Mouse (Mus musculus) liver, embryonic 12.5 days (tissue): ENCODE data around the gene Ces4a. TPM values are rescaled to one million over a fixed set of nuclear protein-coding genes. Genes with fewer than 3 reads are reported as not detected.

ENCODE experiments used
- ATAC-seq: fragments of 200-750 bp; cut with Nextera tagmentation; 2 replicates; pipeline ENCODE4 v1.8.0; 2017; ENCODE audit warnings: moderate number of reproducible peaks, mild to moderate bottlenecking, moderate library complexity
- H3K27ac ChIP-seq: fragments of 300-500 bp; sonication (generic); 2 replicates; pipeline ENCODE4 v1.5.1; 2016; ENCODE audit warnings: mild to moderate bottlenecking
- H3K27me3 ChIP-seq: fragments of 300-500 bp; sonication (generic); replicated peaks from 2 replicates; pipeline ENCODE4 v1.6.1; 2016; ENCODE audit warnings: mild to moderate bottlenecking, moderate library complexity
- H3K36me3 ChIP-seq: fragments of 300-500 bp; sonication (generic); 2 replicates; pipeline ENCODE4 v1.6.1; 2016; ENCODE audit warnings: mild to moderate bottlenecking, moderate library complexity
- H3K4me1 ChIP-seq: fragments of 300-500 bp; sonication (generic); 2 replicates; pipeline ENCODE4 v1.6.1; 2016
- H3K4me2 ChIP-seq: fragments of 300-500 bp; sonication (generic); 2 replicates; pipeline ENCODE4 v1.6.1; 2016; ENCODE audit warnings: mild to moderate bottlenecking, moderate library complexity
- H3K4me3 ChIP-seq: fragments of 300-500 bp; sonication (generic); 2 replicates; pipeline ENCODE4 v1.5.1; 2016; ENCODE audit warnings: mild to moderate bottlenecking, moderate library complexity
- H3K9ac ChIP-seq: fragments of 300-500 bp; sonication (generic); 2 replicates; pipeline ENCODE4 v1.6.1; 2016; ENCODE audit warnings: mild to moderate bottlenecking, moderate library complexity
- H3K9me3 ChIP-seq: fragments of 300-500 bp; sonication (generic); replicated peaks from 2 replicates; pipeline ENCODE4 v1.6.1; 2016; ENCODE audit warnings: mild to moderate bottlenecking, moderate library complexity
- WGBS: fragments of 180-500 bp; shearing (Covaris S2); methylation state at CpG from one replicate; pipeline ENCODE4 v1.1.7; 2016; ENCODE audit not compliant: insufficient replicate concordance; 5-methylcytosine and 5-hydroxymethylcytosine counted together
- polyA plus RNA-seq: library from polyadenylated mRNA; unstranded; fragments of >200 nt; fragmentation: Nextera tagmentation; extraction: Ambion mirVana; gene quantifications from 2 replicates; pipeline ENCODE4 v1.2.1, GENCODE M21; 2016

Gene Ces4a
- polyA plus RNA-seq, 1 experiment from 2014 or later, result not detected

DNA sequence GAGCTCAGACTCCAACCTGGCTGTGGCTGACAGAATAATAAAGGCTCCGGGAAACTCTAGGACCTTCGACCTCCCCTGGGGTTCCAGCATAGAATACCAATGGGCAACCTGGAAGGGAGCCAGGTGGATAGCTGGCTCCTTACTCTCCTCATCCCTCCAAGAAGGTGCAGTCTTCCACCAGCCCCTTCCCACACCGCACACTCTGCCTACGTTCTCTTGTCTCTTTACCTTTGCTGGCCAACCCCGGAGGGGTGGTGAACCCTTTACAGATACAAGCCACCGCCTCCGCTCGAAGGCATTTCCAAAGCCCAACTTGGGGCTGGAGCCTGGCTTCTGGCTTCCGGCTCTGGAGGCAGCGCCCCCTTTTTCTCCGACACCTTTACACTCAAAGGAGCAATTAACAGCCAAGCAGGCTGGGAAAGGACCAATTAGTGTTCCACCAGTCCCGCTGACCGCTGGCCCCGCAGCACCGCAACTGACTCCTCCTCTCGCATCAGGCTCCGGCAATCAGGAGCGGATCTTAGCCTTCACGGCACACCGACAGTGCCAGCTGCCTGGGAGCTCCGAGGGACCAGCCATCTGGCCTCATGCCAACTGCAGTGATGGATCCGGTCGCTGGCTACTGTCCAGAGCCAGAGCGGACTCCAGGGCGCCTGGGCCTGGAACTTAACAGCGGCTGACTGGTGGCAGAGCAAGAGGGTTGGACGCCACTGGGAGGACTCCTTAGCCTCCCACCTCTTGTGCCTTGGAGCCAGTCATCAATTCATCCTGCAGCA, 21.2 kb downstream of the Ces4a start:
- Histone ChIP-seq H3K4me3 (peak overlapping the region; percentile 16), H3K27ac (no peak overlapping the region), H3K9me3 (no peaks in the 10 kb centered on the region), H3K36me3 (no peaks in the 10 kb centered on the region), H3K9ac (no peak overlapping the region), H3K4me1 (0 out of 2 replicates have a peak, but pooled peaks cover 5% of the 10 kb centered on the region), H3K27me3 (peaks cover 47% of the 10 kb centered on the region), H3K4me2 (peak overlapping the region; percentile 53)
- no peak for ATAC-seq
- WGBS, result 17% methylated on average over 27 of the region's 27 CpGs

DNA sequence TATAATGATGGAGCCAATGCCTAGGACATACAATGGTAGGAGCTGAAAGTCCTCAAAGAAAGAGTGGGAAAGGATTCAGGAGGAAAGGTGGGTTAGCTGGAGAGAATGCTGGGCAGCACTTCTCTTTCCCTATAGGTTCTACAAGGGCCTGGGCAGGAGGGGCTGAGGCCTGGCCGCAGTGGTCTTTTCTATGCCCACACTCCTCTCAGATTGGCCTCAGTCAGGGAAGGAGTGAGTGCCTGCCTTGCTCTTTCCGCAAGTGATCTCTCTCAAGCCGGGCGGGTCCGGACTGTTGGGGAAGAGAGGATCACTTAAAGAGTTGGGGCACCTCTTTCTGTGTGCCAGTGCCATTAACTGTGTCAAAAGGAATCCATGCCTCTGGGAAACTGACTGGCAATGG, 22.7 kb downstream of the Ces4a start:
- peaks cover 47% of the 10 kb centered on the region for H3K27me3 ChIP-seq
- no peak for ATAC-seq
- H3K9me3 ChIP-seq, result no peaks in the 10 kb centered on the region
- H3K4me3 ChIP-seq, result no peak overlapping the region
- H3K4me2 ChIP-seq, result no peak overlapping the region
- H3K36me3 ChIP-seq, result no peaks in the 10 kb centered on the region
- no peak overlapping the region for H3K9ac ChIP-seq
- no peak overlapping the region for H3K27ac ChIP-seq
- H3K4me1 ChIP-seq, result 0 out of 2 replicates have a peak, but pooled peaks cover 5% of the 10 kb centered on the region
- WGBS, result 81% methylated on average over 5 of the region's 5 CpGs

DNA sequence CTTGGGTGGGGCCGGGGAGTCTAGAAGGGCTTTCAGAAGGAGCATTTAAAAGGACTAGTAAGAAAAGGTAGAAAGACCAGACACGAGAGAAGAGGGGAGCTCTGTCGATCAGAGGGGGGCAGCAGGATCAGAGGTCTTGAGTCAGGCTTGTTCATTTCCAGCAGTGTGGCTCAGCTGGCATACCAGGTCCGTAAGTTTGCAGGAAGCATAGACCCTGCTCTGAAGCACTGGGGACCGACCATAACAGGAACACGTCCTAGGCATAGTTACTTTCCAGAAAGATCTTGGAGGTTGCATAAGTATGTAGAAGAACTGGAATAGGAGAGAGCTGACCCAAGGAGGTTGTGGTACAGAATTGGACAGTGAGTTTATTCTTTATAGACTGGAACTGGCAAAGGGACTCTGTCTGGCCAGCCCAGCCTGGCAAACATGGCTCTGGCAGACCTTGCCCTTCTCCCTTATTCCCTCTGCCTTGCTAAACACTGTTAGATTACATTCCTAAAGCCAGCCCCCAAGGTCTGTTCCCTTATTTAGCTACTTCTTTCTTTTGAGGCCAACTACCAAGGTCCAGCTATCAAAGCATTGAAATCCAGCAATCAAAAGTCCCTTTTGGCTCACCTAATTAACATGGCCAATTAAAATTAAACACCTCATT, 23.6 kb downstream of the Ces4a start:
- WGBS, result 59% methylated on average over 6 of the region's 6 CpGs
- no peak for ATAC-seq
- peaks cover 44% of the 10 kb centered on the region for H3K27me3 ChIP-seq

DNA sequence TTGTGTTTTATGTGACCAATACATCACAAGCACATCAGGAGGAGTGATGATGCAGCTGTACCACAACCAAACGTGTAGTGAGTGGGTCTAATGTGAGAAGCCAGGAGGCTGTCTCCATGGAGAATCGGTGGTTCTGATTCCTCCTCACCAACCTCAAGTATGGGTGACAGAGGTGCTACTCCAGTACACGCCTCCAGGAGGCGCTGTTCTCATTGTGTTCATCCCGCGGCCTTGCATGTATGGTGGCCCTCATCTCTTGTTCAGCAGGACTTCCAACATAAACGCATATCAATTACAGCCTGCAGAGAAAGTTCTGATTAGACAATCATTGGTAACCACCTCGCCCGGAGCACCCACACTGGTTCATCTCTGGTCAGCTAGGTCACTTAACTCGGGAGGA, 26.0 kb downstream of the Ces4a start:
- H3K4me1 ChIP-seq, result 0 out of 2 replicates have a peak, but pooled peaks cover 5% of the 10 kb centered on the region
- 36% methylated on average over 10 of the region's 10 CpGs for WGBS
- H3K36me3 ChIP-seq, result no peaks in the 10 kb centered on the region
- no peaks in the 10 kb centered on the region for H3K9me3 ChIP-seq
- no peak overlapping the region for H3K27ac ChIP-seq
- H3K27me3 ChIP-seq, result peaks cover 26% of the 10 kb centered on the region
- H3K4me2 ChIP-seq, result no peak overlapping the region
- no peak overlapping the region for H3K4me3 ChIP-seq
- ATAC-seq, result no peak
- H3K9ac ChIP-seq, result no peak overlapping the region

More for the DNA sequence above, 23.6 kb downstream of the Ces4a start:
- Histone ChIP-seq H3K9ac (no peak overlapping the region), H3K4me2 (no peak overlapping the region), H3K9me3 (no peaks in the 10 kb centered on the region), H3K4me3 (no peak overlapping the region), H3K27ac (no peak overlapping the region), H3K4me1 (0 out of 2 replicates have a peak, but pooled peaks cover 5% of the 10 kb centered on the region), H3K36me3 (no peaks in the 10 kb centered on the region)

DNA sequence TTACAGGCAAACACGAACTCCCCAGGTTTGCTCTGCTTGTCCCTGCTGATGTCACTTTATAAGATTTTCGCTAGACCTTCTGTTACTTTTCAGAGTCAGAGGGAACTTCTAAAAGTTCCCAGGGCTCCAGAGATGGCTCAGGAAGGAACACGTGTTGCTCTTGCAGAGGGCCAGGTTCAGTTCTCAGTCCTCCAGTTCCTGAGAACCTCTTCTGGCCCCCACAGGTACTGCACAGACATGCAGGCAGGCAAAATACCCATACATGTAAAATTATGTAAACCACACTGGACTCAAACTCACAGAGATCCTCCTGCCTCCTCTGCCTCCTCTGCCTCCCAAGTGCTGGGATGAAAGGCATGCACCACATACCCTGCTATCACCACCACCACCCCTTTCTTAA, 26.5 kb downstream of the Ces4a start:
- no peak for ATAC-seq
- 0 out of 2 replicates have a peak, but pooled peaks cover 3% of the 10 kb centered on the region for H3K4me1 ChIP-seq
- WGBS, result 57% methylated on average over 3 of the region's 3 CpGs

DNA sequence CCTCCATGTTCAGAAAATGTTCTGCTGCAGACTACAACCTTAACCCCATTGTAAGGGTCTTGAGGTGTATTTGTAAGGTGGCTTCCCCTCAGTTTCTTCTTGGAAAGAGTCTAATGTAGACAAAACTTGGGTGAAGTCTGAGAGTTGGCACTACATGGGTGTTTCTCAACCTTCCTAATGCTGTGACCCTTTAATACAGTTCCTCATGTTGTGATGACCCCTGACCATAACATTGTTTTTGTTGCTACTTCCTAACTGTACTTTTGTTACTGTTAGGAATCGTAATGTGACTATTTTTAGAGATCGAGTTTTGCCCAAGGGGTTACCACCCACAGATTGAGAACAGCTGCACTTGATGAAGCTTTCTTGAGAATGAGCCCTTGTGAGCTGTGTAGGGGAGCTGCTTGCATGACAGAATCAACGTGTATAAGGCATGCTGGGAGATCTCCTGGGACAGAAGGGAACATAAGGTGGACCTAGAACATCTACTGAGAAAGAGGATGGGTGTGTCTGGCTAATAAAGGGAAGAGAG, 29.6 kb downstream of the Ces4a start:
- no peak overlapping the region for H3K9ac ChIP-seq
- 51% methylated on average over 3 of the region's 3 CpGs for WGBS
- no peak for ATAC-seq
- no peak overlapping the region for H3K4me2 ChIP-seq
- no peak overlapping the region for H3K27ac ChIP-seq
- H3K4me1 ChIP-seq, result no peaks in the 10 kb centered on the region; the same call in 1 of the 2 replicates
- H3K9me3 ChIP-seq, result no peaks in the 10 kb centered on the region
- peaks cover 4% of the 10 kb centered on the region for H3K27me3 ChIP-seq
- H3K36me3 ChIP-seq, result no peaks in the 10 kb centered on the region
- H3K4me3 ChIP-seq, result no peak overlapping the region

More for the DNA sequence above, 26.5 kb downstream of the Ces4a start:
- H3K27me3 ChIP-seq, result peaks cover 20% of the 10 kb centered on the region
- H3K4me3 ChIP-seq, result no peak overlapping the region
- no peak overlapping the region for H3K4me2 ChIP-seq
- no peak overlapping the region for H3K27ac ChIP-seq
- no peaks in the 10 kb centered on the region for H3K9me3 ChIP-seq
- H3K9ac ChIP-seq, result no peak overlapping the region
- no peaks in the 10 kb centered on the region for H3K36me3 ChIP-seq

DNA sequence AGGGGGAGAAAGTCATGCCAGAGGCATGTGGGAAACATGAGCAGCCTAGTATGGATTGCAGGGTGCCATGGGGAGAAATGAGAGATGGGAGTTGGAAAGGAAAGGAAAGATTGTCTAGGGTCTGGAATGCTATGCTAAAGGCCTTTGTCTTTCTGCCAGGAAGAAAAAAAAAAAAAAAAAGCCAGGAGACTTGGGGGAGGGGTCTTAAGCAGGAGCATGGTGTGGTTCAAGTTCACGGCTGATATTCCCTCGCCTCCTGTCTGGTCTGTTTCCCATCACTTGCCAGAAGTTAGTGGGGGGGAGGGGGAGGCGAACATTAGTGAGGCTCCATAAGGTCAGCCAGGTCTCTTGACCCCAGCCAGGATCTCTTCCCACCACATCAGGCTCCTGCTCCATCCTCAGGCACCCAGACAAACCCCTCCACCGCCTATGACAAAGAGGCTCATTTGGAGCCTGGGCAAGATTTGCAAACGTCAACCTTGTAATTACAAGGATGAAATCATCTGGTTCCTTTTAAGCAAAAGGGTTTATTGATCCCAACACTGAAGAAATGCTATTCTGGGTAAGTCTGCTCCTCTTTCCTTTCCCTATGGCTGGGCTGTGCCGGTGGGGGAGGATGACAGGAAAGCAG, 32.8 kb downstream of the Ces4a start:
- ATAC-seq, result no peak

DNA sequence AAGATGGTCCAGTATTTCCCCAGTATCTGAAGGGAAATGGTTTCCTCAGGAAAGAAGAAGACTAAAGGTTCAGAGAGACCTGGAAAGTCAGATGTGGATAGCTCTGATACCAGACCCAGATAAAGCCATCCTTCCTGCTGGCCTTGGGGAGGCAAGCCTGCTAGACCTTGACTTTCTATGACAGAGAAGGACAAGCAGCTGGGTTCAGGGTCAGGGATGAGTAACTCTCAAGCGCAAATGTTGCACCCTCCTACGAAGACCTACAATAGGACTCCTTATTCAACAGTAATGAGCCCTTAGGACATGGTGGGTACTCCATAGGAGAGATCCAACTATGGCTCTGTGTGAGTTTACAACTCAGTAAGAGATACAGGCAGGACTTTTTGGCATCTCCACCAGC, 33.6 kb downstream of the Ces4a start:
- Histone ChIP-seq H3K4me2 (no peak overlapping the region), H3K36me3 (no peaks in the 10 kb centered on the region), H3K27ac (no peak overlapping the region), H3K9me3 (no peaks in the 10 kb centered on the region), H3K4me1 (peaks cover 2% of the 10 kb centered on the region; the same call in 1 of the 2 replicates), H3K9ac (no peak overlapping the region), H3K27me3 (peaks cover 24% of the 10 kb centered on the region), H3K4me3 (no peak overlapping the region)
- no peak for ATAC-seq
- WGBS, result 80% methylated on average over 2 of the region's 2 CpGs

More for the DNA sequence above, 32.8 kb downstream of the Ces4a start:
- Histone ChIP-seq H3K9ac (no peak overlapping the region), H3K4me3 (no peak overlapping the region), H3K27me3 (peaks cover 16% of the 10 kb centered on the region), H3K4me2 (no peak overlapping the region), H3K9me3 (no peaks in the 10 kb centered on the region), H3K36me3 (no peaks in the 10 kb centered on the region), H3K4me1 (no peaks in the 10 kb centered on the region; the same call in 1 of the 2 replicates), H3K27ac (0 out of 2 replicates have a peak overlapping the region, but pooled peaks have one; percentile 6)
- whole genome bisulfite sequencing, result 32% methylated on average over 6 of the region's 6 CpGs

DNA sequence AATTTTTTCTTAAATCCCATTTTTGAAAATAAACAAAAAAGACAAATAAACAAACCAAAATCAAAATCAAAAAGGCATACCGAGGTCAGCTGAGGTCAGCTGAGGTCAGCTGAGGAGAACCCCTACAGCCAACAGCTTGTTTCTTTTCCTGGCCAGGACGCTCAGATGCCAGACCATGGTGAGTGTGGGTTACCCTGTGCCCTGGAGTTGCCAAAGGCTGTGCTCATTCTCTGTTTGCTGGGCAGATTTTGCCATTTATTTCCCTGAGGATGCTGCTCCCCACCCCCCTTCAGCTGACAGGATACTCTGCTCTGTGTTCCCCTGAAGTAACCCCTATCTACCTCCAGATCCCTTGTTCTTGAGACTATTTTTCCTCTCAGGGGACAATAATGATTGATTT, 35.5 kb downstream of the Ces4a start:
- H3K27ac ChIP-seq, result no peak overlapping the region
- no peaks in the 10 kb centered on the region for H3K9me3 ChIP-seq
- H3K4me3 ChIP-seq, result no peak overlapping the region
- H3K4me2 ChIP-seq, result no peak overlapping the region
- peaks cover 21% of the 10 kb centered on the region for H3K4me1 ChIP-seq
- H3K27me3 ChIP-seq, result peaks cover 44% of the 10 kb centered on the region
- no peaks in the 10 kb centered on the region for H3K36me3 ChIP-seq
- no peak for ATAC-seq
- WGBS, result 66% methylated on average over 2 of the region's 2 CpGs
- H3K9ac ChIP-seq, result no peak overlapping the region

DNA sequence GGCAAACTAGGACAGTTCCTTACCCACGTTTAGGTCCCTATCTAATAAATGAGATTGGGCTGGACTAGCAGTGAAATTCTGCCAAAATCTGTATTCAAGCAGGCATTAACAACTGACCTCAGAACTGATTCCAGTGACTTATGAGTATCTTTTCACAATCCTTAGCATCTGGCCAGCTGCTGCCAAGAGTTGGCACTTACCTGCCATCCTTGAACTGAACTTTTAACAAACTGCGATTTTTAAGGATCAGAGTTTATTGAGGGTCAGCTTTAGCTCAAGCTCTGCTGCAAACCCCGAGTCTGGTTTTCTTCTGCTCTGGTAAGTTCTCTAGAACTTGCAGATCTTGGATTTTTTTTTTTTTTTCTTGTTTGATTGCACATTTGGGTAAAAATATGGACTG, 38.0 kb downstream of the Ces4a start:
- H3K27ac ChIP-seq, result no peak overlapping the region
- 45% methylated on average over 3 of the region's 3 CpGs for WGBS
- no peak overlapping the region for H3K4me3 ChIP-seq
- ATAC-seq, result no peak
- H3K9me3 ChIP-seq, result no peaks in the 10 kb centered on the region
- no peak overlapping the region for H3K9ac ChIP-seq
- peaks cover 21% of the 10 kb centered on the region for H3K4me1 ChIP-seq
- no peak overlapping the region for H3K4me2 ChIP-seq
- peaks cover 47% of the 10 kb centered on the region for H3K27me3 ChIP-seq
- H3K36me3 ChIP-seq, result no peaks in the 10 kb centered on the region

DNA sequence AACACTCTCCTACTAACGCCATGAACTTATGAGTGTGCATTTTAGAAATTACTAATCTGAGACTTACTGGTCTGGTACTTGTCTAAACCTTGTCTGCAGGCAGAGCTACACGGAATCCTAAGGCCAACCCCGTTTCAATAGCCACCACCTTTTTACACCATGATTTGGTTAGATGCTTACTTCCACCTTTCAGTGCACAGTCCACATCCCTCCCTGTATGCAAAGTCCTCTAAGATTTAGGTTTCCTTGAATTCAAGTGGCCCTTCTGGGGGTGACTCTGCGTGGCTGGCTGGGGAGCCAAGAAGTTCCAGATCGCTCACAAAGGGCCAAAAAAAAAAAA, 38.4 kb downstream of the Ces4a start:
- Histone ChIP-seq H3K36me3 (no peaks in the 10 kb centered on the region), H3K9ac (peak overlapping the region; percentile 70), H3K4me3 (peak overlapping the region; percentile 69), H3K4me1 (peaks cover 21% of the 10 kb centered on the region), H3K9me3 (no peaks in the 10 kb centered on the region), H3K27ac (no peak overlapping the region), H3K27me3 (peaks cover 47% of the 10 kb centered on the region), H3K4me2 (peak overlapping the region; percentile 94)
- WGBS, result 5% methylated on average over 5 of the region's 5 CpGs
- peak; percentile 4; the same call in 1 of the 2 replicates for ATAC-seq
